Mouse (Mus musculus): Measurements from ENCODE around the gene Pepd. TPM values are rescaled to one million over a fixed set of nuclear protein-coding genes. Genes with fewer than 3 reads are reported as not detected.
A peak's percentile ranks its signal among the peaks of the same experiment; 100 is the strongest.

Pepd gene
- 10 to 100 TPM; 49.6 to 57.3 (median 56.3) TPM for polyA plus RNA-seq (2017; shearing (Covaris generic))

DNA sequence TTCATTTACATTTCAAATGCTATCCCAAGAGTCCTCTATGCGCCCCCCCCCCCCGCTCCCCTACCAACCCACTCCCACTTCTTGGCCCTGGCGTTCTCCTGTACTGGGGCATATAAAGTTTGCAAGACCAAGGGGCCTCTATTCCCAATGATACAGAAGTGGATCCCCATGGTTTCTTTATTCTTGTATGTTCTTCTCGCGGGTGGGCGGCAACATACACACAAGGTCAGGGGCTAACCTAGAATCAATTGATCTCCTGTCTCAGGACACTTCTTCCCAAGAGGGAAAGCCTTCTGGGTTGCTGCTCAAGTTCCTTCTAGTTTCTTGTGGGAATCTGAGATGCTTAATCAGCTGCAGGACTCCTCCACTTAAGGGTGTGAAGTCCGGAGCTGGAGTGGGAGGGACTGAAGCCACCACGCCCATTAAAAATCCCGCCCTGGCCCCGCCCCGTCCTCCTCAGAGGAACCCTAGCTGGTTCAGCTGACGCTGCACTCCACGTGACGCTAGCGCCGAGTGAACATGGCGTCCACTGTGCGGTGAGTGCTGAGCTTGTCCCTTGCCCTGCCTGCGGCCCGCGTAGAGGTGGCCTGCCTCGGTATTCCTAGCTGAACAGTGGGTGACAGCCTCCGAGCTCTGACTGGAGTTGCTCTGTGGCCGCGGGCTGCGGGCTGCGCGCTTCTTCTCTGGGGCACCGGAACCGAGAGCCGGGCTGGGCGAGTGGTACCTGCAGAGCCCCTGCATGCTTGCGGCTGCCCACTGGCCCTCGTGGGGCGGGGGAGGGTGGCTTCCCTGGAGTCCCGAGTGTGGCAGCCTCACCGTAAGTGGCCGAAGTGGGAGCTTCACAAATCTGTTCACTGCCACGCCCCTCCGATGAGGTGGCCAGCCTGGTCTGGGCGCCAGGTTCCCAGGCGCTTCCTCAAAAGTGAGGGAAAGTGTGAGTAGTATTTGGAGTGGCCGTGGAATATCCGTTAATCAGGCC, at the start of gene Pepd:
Gene Pepd, plus strand, starts transcription at position 461 of the 979 bp plus-strand sequence.
- ATAC-seq = peak; percentile 97

DNA sequence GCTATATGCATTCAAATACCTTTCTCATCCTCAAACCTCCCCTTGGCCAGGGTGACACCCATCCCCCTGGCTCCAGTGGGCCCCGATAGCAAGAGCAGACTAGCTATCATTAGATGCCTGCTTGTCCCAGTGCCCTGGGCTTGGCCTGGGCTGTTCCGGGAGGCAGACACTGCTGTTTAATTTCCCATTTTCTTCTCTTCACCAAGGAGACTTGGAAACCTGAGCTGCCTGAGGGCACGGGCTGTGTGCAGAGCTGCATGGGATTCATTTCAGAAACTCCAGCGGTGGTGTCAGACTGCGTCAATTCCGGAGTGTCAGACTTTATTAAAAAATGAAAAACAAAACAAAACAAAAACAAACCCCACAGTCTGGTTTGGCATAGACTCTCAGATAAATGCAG, 44.9 kb upstream of the Pepd start:
- no peak for ATAC-seq

DNA sequence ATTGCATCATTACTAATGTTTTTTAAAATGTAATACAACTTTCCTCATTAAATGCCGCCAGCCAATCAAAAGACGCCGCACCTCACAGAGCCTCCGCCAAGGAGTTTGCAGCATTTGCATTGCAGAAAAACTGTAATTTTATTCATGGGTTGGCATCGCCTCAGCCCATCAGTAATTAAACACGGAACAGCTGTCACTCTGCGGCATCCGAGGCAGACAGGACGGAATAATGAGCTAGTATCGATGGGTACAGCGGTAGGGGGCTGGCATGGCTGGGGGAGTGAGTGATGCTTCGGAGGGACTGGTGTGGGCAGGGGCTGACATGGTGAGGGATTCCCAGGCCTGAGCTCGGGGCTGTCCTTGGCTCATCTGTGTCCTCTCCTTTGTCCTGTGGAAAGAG, 42.5 kb upstream of the Pepd start:
- no peak for ATAC-seq

DNA sequence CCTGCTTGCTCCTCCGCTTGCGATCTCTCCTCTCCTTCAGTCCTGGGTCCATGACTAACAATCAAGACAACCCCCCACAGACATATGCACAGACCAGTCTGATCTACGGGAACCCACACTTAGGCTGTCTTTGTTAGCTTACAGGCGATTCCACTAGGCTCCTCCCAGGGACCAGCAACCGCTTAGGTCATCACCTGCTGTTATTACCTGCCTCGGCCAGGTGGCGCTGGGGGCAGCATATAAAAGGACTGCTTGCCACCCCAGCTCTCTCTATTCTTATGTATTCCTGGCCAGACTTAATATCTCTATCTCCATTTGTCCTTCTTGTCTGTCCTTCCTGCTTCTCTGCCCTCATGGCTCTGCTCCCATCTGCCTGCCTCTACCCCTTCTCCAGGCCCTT, 35.4 kb upstream of the Pepd start:
- no peak for ATAC-seq

DNA sequence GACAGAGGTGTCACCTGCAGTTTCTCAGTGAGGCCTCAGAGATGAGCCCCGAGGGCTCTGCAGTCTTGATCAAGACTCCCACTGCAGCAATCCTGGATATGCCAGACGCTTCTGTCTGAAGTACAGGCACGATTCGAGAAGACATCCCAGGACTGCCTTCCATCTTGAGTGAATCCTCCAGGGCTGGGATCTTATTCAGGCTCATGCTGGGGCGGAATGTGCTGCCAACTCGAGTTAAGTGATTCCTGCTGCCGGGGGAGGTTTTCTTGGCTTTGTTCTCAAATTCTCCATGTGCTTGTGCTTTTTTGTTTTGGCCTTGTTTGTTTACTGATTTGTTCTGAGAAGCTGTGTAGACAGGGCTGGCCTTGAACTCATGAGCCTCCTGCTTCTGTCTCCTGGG, 34.4 kb upstream of the Pepd start:
- ATAC-seq = no peak

DNA sequence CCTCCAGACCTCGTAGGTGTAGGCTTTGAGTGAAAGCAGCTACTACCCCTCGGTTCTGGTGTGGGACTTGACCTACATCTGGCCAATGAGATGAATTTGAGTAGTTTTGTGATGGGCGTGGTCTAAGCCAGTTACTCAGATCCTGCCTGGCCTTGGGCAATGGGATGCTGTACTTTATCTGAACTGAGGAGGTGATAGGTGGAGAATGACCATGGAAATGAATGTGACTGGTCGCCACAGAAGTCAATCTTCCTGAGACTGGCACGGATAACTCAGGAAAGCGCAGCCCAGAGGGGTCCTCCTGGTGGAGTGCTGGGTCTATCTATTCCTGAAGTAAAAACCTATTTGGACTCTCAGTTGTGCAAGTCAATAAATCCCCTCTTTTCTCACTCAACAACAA, 23.7 kb upstream of the Pepd start:
- ATAC-seq = no peak

DNA sequence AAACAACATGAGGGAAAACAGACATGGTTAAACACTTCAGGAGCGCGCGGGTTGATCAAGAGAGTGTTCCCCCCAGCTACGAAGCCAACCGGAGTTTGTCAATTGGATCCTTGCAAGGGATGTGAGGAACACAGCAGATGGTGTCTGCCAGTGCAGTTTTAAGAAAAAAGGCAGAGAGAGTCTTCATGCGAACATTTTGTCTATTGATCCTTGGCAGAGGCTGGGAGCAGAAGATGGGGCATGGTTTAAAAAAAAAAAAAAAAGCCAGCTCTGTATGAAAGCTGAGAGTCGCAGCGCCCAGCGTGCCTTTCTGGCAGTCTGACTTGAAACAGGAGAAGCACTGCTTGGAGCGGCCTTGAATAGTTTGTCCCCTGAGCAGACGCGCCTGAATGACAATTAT, 23.3 kb upstream of the Pepd start:
- no peak for ATAC-seq

DNA sequence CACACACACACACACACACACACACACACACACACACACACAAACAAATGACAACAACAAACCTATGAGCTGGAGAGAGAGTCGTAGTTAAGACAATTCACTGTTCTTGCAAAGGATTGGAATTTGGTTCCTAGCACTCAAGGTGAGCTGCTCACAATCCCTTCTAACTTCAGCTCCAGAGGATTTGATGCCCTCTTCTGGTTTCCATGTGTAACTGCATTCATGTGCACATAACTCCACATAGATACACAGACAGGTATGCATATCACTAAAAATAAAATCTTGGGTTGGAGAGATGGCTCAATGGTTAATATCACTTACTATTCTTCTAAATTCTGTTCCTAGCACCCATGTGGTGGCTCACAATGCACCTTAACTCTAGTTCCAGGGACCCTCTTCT, 19.3 kb upstream of the Pepd start:
- ATAC-seq = no peak

DNA sequence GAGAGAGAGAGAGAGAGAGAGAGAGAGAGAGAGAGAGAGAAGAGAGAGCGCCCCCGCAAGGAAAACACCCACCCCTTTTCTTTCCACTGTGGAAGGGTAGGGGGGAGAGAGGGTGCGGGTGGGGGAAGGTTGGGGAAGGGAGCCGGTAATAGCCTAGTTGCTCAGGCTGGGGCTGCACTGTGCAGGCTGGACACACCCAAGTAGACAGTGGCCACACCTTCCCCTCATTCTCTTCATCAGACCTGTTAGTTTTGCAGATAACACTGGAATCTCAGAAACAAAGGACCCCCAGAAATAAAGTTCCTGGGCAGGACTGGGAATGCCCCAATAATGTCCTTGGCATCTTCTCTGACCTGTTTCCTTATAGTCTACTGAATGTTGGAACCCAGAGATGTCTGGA, 15.7 kb upstream of the Pepd start:
- no peak for ATAC-seq

DNA sequence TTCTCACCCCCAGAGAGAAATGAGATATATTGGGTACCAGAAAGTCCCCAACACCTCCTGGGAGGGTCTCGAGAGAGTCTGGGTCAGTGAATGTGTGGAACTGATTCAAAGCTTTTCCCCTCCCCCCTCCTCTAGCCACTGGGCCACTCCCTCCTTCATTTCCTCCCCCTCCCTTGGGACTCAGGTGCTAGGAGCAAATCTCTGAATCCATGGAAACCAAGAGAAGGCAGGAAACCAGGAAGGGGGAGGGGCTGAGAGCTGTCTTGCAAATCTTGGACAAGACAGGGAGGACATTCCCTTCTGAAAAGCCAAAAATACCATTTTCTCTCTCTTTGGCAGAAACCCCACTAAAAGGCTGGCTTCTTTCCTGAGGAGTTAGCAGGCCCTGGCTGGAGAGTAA, 15.1 kb upstream of the Pepd start:
- ATAC-seq = no peak

DNA sequence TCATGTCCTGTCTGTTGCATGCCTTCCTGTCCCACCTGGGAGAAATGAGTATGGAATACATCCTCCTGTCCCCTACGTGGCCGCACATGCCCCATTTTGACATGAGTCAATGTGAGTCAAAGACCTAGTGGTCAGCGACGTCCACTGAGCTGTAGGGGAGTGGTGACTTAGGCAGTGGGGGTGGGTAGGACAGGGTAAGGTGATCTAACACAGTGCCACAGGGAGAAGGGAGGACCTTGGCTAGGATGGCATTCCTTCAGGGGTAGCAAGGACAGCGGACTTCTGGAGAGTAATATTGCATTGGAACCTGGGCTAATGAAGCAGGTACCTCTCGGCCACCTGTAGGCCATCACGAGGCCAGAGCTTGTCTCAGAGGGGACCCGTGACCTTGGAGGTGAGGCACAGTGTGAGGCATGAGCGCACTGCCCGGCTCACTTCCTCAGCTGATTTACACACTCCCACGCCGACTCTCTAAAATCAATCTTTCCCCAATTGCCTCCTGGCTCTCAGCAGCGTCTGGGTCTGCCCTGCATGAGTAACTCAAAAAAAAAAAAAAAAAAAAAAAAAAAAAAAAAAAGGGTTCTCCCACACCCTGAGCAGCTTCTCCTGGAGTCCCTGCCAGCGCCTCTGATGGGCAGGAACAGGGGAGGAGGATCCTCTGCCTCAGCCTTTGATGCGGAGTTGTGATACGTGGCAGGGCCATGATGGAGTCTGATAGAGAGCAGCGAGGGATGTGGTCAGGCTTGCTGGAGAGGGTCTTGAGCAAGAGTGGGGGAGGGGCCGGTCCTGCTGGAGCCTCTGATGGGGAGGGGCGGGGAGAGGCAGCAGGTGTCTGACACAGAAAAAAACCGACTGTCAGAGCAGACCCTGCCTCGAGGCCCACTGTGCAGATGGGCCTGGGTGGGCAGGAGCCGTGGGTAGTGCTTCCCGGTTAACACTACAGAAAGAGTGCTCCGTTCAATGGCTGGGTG, 1.8 kb upstream of the Pepd start:
- ATAC-seq = no peak

DNA sequence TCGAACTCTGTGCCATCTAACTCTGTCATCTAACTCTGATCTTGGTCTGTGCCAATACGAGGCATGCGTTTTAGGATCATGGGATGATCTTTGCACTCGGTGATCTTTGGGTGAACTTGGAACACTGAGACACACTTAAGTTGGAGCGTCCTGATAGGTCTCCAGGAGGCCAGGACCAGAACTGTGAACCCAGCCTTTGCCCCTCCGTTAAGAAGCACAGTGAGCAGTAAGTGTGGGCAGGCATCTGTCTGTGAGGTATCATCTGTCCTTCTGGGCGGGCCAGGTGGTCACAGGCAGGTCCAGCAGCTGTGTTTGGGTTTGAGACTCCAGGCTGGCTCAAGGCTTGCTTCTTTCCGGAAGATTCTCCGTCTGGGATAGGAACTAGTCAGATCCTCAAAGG, 1.8 kb downstream of the Pepd start:
- ATAC-seq = no peak

DNA sequence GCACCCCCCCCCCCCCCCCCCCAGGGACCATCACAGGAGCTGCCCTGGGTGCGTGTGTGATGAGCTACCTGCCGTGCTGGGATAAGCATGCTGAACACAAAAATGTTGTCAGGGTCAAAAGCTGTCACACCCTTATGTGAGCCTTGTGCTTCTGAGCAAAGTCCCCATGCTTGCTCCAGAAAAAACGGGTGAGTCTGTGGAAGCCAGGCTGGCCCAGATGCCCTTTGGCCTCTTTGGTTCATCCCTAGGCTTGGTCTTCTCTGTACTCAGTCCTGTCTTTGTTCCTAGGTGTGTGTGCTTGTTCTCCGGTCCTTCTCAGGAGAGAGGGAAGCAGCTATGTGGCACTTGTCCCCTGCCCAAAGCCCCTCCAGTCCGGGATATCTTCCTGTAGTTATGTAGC, 3.4 kb downstream of the Pepd start:
- ATAC-seq = no peak

DNA sequence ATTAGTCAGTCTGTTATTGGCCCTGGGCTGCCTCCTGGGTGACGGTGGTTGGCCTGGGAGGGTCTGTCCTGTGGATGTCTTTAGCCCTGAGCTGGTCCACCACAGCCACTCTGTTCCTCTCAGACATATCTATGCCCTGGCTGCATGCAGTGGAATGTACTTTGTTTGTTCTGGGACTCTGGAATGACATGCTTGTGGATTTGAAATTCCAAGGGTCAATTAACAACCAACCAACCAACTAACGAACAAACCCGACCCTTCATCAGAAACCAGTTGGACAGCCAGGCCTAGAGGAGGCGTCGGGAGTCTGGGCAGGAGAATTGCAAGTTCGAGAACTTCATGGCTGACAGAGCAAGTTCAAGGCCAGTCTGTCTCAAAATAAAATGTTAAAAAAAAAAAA, 5.4 kb downstream of the Pepd start:
- ATAC-seq = no peak

DNA sequence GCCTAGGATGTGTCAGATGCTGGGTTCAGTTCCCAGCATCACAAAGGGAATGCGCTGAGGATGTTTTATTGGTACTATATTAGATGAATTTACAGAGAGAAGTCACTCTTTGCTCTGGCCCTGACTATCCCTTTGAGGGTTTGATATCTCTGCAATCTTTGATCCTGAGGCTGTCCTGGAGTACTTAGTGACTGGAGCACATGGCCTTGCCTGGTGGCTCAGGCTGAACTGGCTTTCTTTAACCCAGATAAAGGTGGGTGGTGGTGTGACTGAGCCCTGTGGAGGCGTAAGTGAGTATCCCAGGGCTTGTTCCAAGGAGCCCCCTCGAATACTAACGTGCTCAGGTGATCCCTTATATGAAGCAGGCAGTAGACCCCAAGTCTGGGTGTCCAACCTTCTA, 5.8 kb downstream of the Pepd start:
- no peak for ATAC-seq

DNA sequence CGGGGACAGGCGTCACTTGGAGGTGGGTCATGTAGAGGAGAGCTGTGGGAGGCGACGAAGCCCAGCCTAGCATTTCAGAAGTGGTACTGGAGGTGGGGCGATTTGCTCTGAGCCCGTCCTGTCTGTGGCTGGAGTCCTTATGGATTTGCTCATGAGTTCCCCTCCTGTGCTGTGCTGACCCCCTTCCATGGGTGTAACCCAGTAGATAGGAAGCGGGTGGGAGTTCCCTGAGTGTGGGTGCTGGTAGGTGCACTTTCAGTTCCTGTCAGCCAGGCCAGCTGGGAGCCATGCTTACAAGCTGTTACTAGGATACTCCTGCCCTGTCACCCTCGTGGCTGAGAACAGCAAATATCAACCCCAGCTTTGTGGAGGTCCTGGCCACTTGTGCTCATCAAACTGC, 6.2 kb downstream of the Pepd start:
- ATAC-seq = no peak

DNA sequence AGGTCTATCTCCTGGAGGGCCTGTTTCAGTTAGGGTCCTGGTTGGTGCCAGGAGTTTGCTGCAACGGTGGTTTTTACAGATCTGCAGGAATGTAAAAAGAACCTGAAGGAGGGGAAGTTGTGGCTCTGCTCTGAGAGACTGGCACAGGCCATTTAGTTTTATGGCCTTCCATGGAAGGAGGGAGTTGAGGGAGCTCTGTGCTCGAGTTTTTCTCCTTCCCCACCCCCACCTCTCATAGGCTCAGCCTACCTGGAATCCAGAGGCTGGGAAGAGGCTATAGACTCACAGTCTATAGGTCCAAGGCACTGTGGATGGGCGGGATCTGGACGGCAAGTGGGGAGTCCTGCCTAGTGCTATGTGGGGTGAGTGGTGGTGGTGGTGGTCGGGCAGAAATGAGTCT, 6.9 kb downstream of the Pepd start:
- no peak for ATAC-seq

DNA sequence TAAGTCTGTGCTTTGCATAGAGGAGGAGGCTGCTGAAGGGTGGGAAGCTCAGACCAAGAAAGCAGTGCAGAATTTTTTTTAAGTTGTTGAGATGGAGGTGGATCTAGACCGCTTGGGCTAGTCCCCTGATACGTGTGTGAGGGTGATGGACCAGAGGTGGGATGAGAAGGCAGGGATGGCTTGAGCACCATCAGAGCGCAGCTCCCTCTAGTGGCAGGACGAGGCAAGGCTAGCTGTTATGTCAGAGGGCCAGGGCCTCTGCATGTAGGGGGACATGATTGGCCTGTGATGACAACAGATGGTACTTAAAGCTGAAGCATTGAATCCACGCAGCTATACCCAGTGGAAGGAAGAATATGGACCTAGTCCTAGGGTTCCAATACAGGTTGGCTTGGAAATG, 7.6 kb downstream of the Pepd start:
- no peak for ATAC-seq

DNA sequence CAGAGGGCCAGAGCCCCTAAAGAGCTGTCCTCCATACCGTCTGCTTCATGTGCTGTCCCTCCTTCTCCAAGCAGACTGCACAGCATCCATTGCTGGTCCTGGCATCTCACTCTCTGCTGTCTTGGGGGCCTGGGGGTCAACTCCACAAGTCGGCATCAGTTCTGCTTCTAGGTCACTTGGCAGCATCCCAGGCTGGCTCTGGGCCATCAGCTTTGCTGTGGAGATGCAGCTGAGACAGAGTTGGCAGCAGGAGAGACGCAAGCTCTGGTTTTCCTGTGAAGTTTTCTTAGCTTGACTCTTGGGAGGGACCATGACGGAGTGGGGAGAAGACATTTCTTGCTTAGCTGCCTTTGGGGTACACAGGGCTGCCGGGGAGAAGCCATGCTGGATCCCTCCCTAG, 13.0 kb downstream of the Pepd start:
- no peak for ATAC-seq

DNA sequence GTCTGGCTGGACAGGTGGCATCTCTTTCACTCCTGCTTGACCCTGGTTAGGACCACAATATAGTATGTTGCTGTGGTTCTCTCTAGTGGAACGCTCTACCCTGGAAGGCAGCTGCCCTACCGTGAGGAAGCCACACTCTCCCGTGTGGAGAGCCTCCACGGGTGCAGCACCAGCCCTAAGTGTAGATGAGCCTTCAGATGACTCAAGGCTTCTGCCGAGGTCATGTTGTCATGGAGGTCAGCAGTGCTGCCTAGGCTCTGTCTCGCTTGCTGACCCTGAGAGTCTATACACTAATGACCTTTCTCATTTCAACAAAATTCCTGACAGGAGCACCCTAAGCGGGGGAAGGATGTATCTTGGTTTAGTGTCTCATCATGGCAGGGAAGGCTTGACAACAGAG, 13.8 kb downstream of the Pepd start:
- no peak for ATAC-seq

DNA sequence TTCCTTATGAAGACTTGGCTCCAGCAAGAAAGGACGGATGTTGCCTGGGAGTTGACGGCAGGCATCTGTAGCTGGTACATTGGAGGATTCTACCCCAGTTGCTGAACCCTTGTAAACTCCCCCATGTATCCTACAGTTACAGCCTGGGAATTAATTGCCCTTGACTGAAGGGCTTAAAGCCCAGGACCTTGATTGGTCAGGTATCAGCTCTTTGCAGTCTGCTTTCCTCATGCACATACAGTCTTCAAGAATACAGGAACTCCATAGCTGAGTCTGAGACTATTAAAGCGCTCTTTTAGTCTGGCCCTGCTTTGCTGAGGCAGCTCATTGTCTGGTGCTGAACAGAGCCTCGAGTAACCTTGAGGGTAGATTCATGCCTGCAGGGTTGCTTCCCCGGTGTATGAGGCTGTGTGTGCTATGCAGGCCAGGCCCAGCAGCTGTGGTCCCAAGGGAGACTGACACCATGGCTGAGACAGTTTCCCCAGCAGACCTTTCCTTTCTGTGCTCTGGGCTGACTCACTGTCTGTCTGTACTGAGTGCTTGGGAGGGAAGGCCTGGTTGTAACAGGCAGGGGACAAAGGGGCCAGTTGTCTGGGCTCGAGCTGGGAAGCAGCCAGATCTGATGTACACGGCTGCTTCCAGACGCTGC, 17.6 kb downstream of the Pepd start:
- ATAC-seq = no peak

DNA sequence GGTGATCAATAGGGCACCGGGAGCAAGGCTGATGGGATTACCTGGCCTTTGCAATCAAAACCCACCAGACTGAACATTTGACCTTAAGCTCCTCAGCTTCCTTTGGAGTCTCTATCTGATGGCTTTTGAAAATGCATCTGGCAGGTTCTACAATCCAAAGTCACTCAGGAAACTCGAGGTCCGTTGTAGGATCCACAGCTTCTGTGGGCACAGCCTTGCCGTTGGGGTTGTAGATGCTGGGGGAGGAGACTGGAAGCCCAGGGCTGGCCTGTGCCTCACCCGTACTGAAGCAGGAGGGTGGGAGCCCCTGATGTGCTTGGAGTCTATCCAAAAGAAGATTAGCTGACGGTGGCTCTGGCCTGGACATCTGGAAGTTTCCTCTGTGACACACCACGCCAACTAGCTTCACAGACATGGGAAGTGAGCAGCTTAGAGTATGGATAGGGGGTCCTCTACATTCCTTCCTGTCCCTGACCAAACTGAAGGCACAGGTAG, 18.1 kb downstream of the Pepd start:
- ATAC-seq = no peak

DNA sequence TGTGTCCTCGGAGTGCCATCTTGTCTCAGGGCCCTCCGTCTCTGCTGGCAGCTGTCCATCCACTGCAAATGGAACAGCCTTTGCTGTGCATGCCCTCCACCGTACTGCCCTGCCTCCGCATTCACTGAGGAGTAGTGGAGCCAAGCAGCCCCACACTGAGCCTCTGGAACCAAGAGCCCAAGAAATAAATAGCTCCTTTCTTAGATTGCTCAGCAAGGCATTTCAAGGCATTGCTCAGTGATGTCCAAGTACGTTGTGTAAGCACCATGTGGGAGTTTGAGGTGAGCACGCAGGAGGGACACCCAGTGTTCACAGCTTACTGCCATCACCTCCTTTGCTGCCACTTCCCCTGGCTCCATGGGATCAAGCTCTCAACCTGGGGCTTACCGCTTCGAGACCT, 20.5 kb downstream of the Pepd start:
- ATAC-seq = no peak
